Mouse (Mus musculus) MEL (cell line): ENCODE results near the gene Epop. TPM values are rescaled to one million over a fixed set of nuclear protein-coding genes. Genes with fewer than 3 reads are reported as not detected.

Source experiments
- DNase-seq: peaks from one replicate; pipeline ENCODE4 v3.0.0; 2011; ENCODE audit warnings: low read depth, low spot score
- H3K27ac ChIP-seq: 2 replicates; pipeline ENCODE4 v1.5.1; 2012; ENCODE audit warnings: low read depth, mild to moderate bottlenecking, control low read depth, low read length, moderate library complexity; ENCODE audit not compliant: control insufficient read depth
- H3K27me3 ChIP-seq, 2 experiments: fragments of 150-350 bp in 1 of 2; sonication (generic) in 1 of 2; 2 replicates each; pipeline ENCODE4 v1.6.1; 2012; ENCODE audit warnings: low read length in 2 of 2, mild to moderate bottlenecking in 2 of 2, improper control_type of control experiment in 1 of 2, moderate library complexity in 1 of 2; ENCODE audit not compliant: insufficient read depth in 2 of 2, control insufficient read depth in 1 of 2
- H3K36me3 ChIP-seq, 2 experiments: 2 replicates each; pipeline ENCODE4 v1.6.1; 2012 to 2014; ENCODE audit warnings: low read length in 2 of 2, improper control_type of control experiment in 1 of 2, inconsistent platforms in 1 of 2, mild to moderate bottlenecking in 1 of 2; ENCODE audit not compliant: insufficient read depth in 2 of 2, control insufficient read depth in 1 of 2
- H3K4me1 ChIP-seq, 2 experiments: fragments of 150-350 bp in 1 of 2; sonication (generic) in 1 of 2; 2 replicates each; pipeline ENCODE4 v1.6.1; 2012; ENCODE audit warnings: low read length in 2 of 2, improper control_type of control experiment in 1 of 2, mild to moderate bottlenecking in 1 of 2; ENCODE audit not compliant: insufficient read depth in 2 of 2, control insufficient read depth in 1 of 2
- H3K4me3 ChIP-seq, 2 experiments: fragments of 150-350 bp in 1 of 2; sonication (generic) in 1 of 2; 2 replicates each; pipeline ENCODE4 v1.5.1; 2012; ENCODE audit warnings: low read depth in 2 of 2, low read length in 2 of 2, mild to moderate bottlenecking in 2 of 2, moderate library complexity in 2 of 2, control low read depth in 1 of 2, improper control_type of control experiment in 1 of 2; ENCODE audit not compliant: control insufficient read depth in 1 of 2, insufficient read depth in 1 of 2
- H3K79me2 ChIP-seq: 2 replicates; pipeline ENCODE4 v1.6.1; 2012; ENCODE audit warnings: mild to moderate bottlenecking, low read length, moderate library complexity; ENCODE audit not compliant: control insufficient read depth, poor library complexity, insufficient read depth
- H3K9ac ChIP-seq: 2 replicates; pipeline ENCODE4 v1.6.1; 2012; ENCODE audit warnings: low read depth, mild to moderate bottlenecking, control low read depth, low read length, moderate library complexity; ENCODE audit not compliant: control insufficient read depth, poor library complexity, severe bottlenecking
- H3K9me3 ChIP-seq: fragments of 150-350 bp; sonication (generic); replicated peaks from 2 replicates; pipeline ENCODE4 v1.6.1; 2012; ENCODE audit warnings: mild to moderate bottlenecking, low read length, improper control_type of control experiment, moderate library complexity; ENCODE audit not compliant: insufficient read depth
- CHD1 ChIP-seq: IDR thresholded peaks from 2 replicates; pipeline ENCODE4 v1.6.1; 2012; ENCODE audit warnings: low read depth, mild to moderate bottlenecking, inconsistent platforms, low read length, improper control_type of control experiment
- CHD2 ChIP-seq: IDR thresholded peaks from 2 replicates; pipeline ENCODE4 v1.6.1; 2011; ENCODE audit warnings: low read length, improper control_type of control experiment
- CTCF ChIP-seq, 3 experiments: IDR thresholded peaks in 2 of 3; conservative IDR thresholded peaks in 1 of 3; 2 replicates each; pipeline ENCODE4 v1.5.1; 2011 to 2012; ENCODE audit warnings: low read length in 3 of 3, low read depth in 2 of 3, mild to moderate bottlenecking in 2 of 3, improper control_type of control experiment in 1 of 3, inconsistent platforms in 1 of 3, mixed read lengths in 1 of 3, moderate library complexity in 1 of 3; ENCODE audit not compliant: control insufficient read depth in 1 of 3, insufficient read depth in 1 of 3, poor library complexity in 1 of 3, severe bottlenecking in 1 of 3
- E2F4 ChIP-seq: IDR thresholded peaks from 2 replicates; pipeline ENCODE4 v1.6.1; 2011; ENCODE audit warnings: low read depth, low read length, improper control_type of control experiment, borderline replicate concordance
- GABPA ChIP-seq: IDR thresholded peaks from 2 replicates; pipeline ENCODE4 v1.6.1; 2012; ENCODE audit warnings: low read depth, mild to moderate bottlenecking, inconsistent platforms, low read length, improper control_type of control experiment, moderate library complexity
- MAX ChIP-seq: IDR thresholded peaks from 2 replicates; pipeline ENCODE4 v1.6.1; 2011; ENCODE audit warnings: low read length, improper control_type of control experiment
- MEF2A ChIP-seq: IDR thresholded peaks from 2 replicates; pipeline ENCODE4 v1.6.1; 2014; ENCODE audit warnings: low read depth, mild to moderate bottlenecking, inconsistent platforms, low read length, improper control_type of control experiment; ENCODE audit not compliant: poor library complexity, insufficient replicate concordance, severe bottlenecking; ENCODE audit errors: extremely low read depth
- MXI1 ChIP-seq: IDR thresholded peaks from 2 replicates; pipeline ENCODE4 v1.6.1; 2011; ENCODE audit warnings: mild to moderate bottlenecking, low read depth, low read length, improper control_type of control experiment
- NELFE ChIP-seq: IDR thresholded peaks from 2 replicates; pipeline ENCODE4 v1.6.1; 2011; ENCODE audit warnings: low read depth, low read length, improper control_type of control experiment
- NRF1 ChIP-seq: IDR thresholded peaks from 2 replicates; pipeline ENCODE4 v1.6.1; 2014; ENCODE audit warnings: low read depth, mild to moderate bottlenecking, inconsistent platforms, low read length, improper control_type of control experiment, moderate library complexity; ENCODE audit not compliant: poor library complexity, insufficient read depth, severe bottlenecking
- POLR2A ChIP-seq, 2 experiments: IDR thresholded peaks; 2 replicates each; pipeline ENCODE4 v1.6.1; 2011 to 2012; ENCODE audit warnings: low read length in 2 of 2, mild to moderate bottlenecking in 2 of 2, control low read depth in 1 of 2, improper control_type of control experiment in 1 of 2, low read depth in 1 of 2, moderate library complexity in 1 of 2; ENCODE audit not compliant: control insufficient read depth in 1 of 2, insufficient read depth in 1 of 2, poor library complexity in 1 of 2
- POLR2AphosphoS2 ChIP-seq: IDR thresholded peaks from 2 replicates; pipeline ENCODE4 v1.6.1; 2011; ENCODE audit warnings: low read length, improper control_type of control experiment
- RAD21 ChIP-seq: IDR thresholded peaks from 2 replicates; pipeline ENCODE4 v1.6.1; 2011; ENCODE audit warnings: mild to moderate bottlenecking, low read depth, low read length, improper control_type of control experiment
- RCOR1 ChIP-seq: IDR thresholded peaks from 2 replicates; pipeline ENCODE4 v1.6.1; 2012; ENCODE audit warnings: low read depth, mild to moderate bottlenecking, inconsistent platforms, low read length, improper control_type of control experiment
- SIN3A ChIP-seq: IDR thresholded peaks from 2 replicates; pipeline ENCODE4 v1.6.1; 2012; ENCODE audit warnings: low read length, improper control_type of control experiment, inconsistent platforms
- TAL1 ChIP-seq: IDR thresholded peaks from 2 replicates; pipeline ENCODE4 v1.6.1; 2012; ENCODE audit warnings: mild to moderate bottlenecking, inconsistent platforms, low read length, moderate library complexity, mixed read lengths
- TCF12 ChIP-seq: IDR thresholded peaks from 2 replicates; pipeline ENCODE4 v1.6.1; 2014; ENCODE audit warnings: low read depth, mild to moderate bottlenecking, inconsistent platforms, low read length, improper control_type of control experiment, moderate library complexity
- UBTF ChIP-seq: IDR thresholded peaks from 2 replicates; pipeline ENCODE4 v1.6.1; 2012; ENCODE audit warnings: low read depth, mild to moderate bottlenecking, inconsistent platforms, low read length, improper control_type of control experiment, moderate library complexity, borderline replicate concordance; ENCODE audit not compliant: insufficient read depth
- USF2 ChIP-seq, 2 experiments: IDR thresholded peaks; 2 replicates each; pipeline ENCODE4 v1.6.1; 2011 to 2012; ENCODE audit warnings: improper control_type of control experiment in 2 of 2, low read length in 2 of 2, borderline replicate concordance in 1 of 2, inconsistent platforms in 1 of 2, low read depth in 1 of 2, mild to moderate bottlenecking in 1 of 2; ENCODE audit not compliant: insufficient read depth in 1 of 2
- ZKSCAN1 ChIP-seq: IDR thresholded peaks from 2 replicates; pipeline ENCODE4 v1.6.1; 2012; ENCODE audit warnings: low read depth, mild to moderate bottlenecking, inconsistent platforms, low read length, improper control_type of control experiment, moderate library complexity
- ZNF384 ChIP-seq: IDR thresholded peaks from 2 replicates; pipeline ENCODE4 v1.6.1; 2012; ENCODE audit warnings: low read depth, mild to moderate bottlenecking, inconsistent platforms, low read length, improper control_type of control experiment
- polyA plus RNA-seq, 2 experiments: library from polyadenylated mRNA; stranded (reverse) in 1 of 2; unstranded in 1 of 2; fragments of >175 nt in 1 of 2; fragments of >200 nt in 1 of 2; gene quantifications; 2 replicates each; pipeline versions ENCODE4 v1.2.1 to v1.2.4; 2012; ENCODE audit warnings: low replicate concordance in 2 of 2, low read depth in 1 of 2; ENCODE audit not compliant: insufficient read length in 2 of 2, insufficient read depth in 1 of 2, missing spikeins in 1 of 2
- total RNA-seq: library from RNA; depleted of rRNA; stranded (reverse); fragments of 300-350 nt; gene quantifications from 2 replicates; pipeline ENCODE4 v1.2.3, GENCODE M21; 2012

Gene Epop
- total and polyA plus RNA-seq, 3 experiments, result not detected

GRCm38 (mm10) chr11:97669268-97669667, 39.8 kb upstream of the Epop start:
- no peak for DNase-seq
- Histone ChIP-seq H3K36me3 (no peaks in the 10 kb centered on the region; a peak in 1 of 4 replicates), H3K4me1 (peaks cover 0 to 5% of the 10 kb centered on the region in 2 experiments; a peak in 2 of 4 replicates), H3K9me3 (no peaks in the 10 kb centered on the region), H3K9ac (no peak overlapping the region), H3K27ac (no peak overlapping the region), H3K79me2 (no peaks in the 10 kb centered on the region; the same call in 1 of the 2 replicates), H3K27me3 (no peaks in the 10 kb centered on the region), H3K4me3 (no peak overlapping the region)
- TF ChIP-seq GABPA (no peak), MEF2A (no peak), CHD1 (no peak), RCOR1 (no peak), RAD21 (no peak), ZNF384 (no peak), TCF12 (no peak), E2F4 (no peak), MXI1 (no peak), CTCF (IDR thresholded peaks at IDR 0.05 in 2 of 3, conservative IDR thresholded peaks at IDR 0.05 in 1 of 3; ENCODE audit: control insufficient read depth in 1 of 3, insufficient read depth in 1 of 3, low read depth in 2 of 3, low read length in 3 of 3, poor library complexity in 1 of 3, severe bottlenecking in 1 of 3) (no peak), NELFE (no peak), CHD2 (no peak)

GRCm38 (mm10) chr11:97668160-97668559, 38.7 kb upstream of the Epop start:
- no peak for DNase-seq
- H3K79me2 ChIP-seq, result peaks cover 5% of the 10 kb centered on the region
- H3K27ac ChIP-seq, result no peak overlapping the region
- peaks cover 0 to 9% of the 10 kb centered on the region in 2 experiments; a peak in 2 of 4 replicates for H3K4me1 ChIP-seq
- no peaks in the 10 kb centered on the region for H3K27me3 ChIP-seq
- H3K36me3 ChIP-seq, result no peaks in the 10 kb centered on the region; a peak in 1 of 4 replicates
- H3K4me3 ChIP-seq, result no peak overlapping the region
- H3K9ac ChIP-seq, result no peak overlapping the region
- H3K9me3 ChIP-seq, result no peaks in the 10 kb centered on the region
- TF ChIP-seq UBTF, result no peak
- no peak for TF ChIP-seq SIN3A
- no peak for TF ChIP-seq USF2 (IDR thresholded peaks at IDR 0.05; ENCODE audit: borderline replicate concordance in 1 of 2, insufficient read depth in 1 of 2, low read depth in 1 of 2, low read length in 2 of 2)
- no peak for TF ChIP-seq GABPA
- no peak for TF ChIP-seq POLR2A (IDR thresholded peaks at IDR 0.05; ENCODE audit: control insufficient read depth in 1 of 2, insufficient read depth in 1 of 2, low read depth in 1 of 2, low read length in 2 of 2, poor library complexity in 1 of 2)
- TF ChIP-seq TAL1, result no peak
- TF ChIP-seq ZKSCAN1, result no peak
- no peak for TF ChIP-seq POLR2AphosphoS2
- no peak for TF ChIP-seq E2F4
- no peak for TF ChIP-seq NRF1
- TF ChIP-seq MAX, result no peak
